In genomic region chr10:77206134-77206533, GRCm38 (mm10) we compare ENCODE assay signal across 12 mouse cellular contexts. TPM values are rescaled to one million over a fixed set of nuclear protein-coding genes. Genes with fewer than 3 reads are reported as not detected.
DNase-seq lines count a peak whose midpoint lies in the region; ATAC-seq lines count a peak whose summit lies in the region.
"Had no signal": no experiment of that assay in that cellular context is flagged by ENCODE, and none has a peak within 500 bp of the region (broad histone marks: within the 10 kb centered on the region; RNA-seq: fewer than 3 reads in every experiment).

No protein-coding gene starts in this region.

- no peak overlapping the region for H3K4me3 ChIP-seq in heart, embryonic 15.5 days
- no peak overlapping the region for H3K4me3 ChIP-seq in lung, embryonic 15.5 days
- H3K4me3 ChIP-seq in limb, embryonic 12.5 days (replicated peaks), result no peak overlapping the region
- H3K4me3 ChIP-seq in stomach, embryonic 15.5 days (replicated peaks), result no peak overlapping the region
- H3K4me3 ChIP-seq: midbrain, embryonic 13.5 days; neural tube, embryonic 13.5 days had no signal

- ATAC-seq in heart, embryonic 15.5 days (replicated peaks; ENCODE audit: insufficient number of reproducible peaks, insufficient read depth, low FRiP score, low read depth), result no peak
- ATAC-seq in lung, embryonic 15.5 days (ENCODE audit: borderline replicate concordance, extremely low read depth, low FRiP score, low TSS enrichment), result no peak
- no peak for ATAC-seq in limb, embryonic 12.5 days (ENCODE audit: insufficient number of reproducible peaks, insufficient read depth, low FRiP score, low TSS enrichment, low read depth)
- no peak for ATAC-seq in stomach, embryonic 15.5 days (ENCODE audit: insufficient read depth, low FRiP score, low read depth)
- ATAC-seq: midbrain, embryonic 13.5 days had no signal

- intact Hi-C loops in heart, postnatal 10 days (cut with DNase I), result loop anchor here (2.0 to 5.0 kb wide), 2 partner anchors 46 to 75 kb away; no protein-coding TSS in a partner anchor

- H3K36me3 ChIP-seq in heart, embryonic 15.5 days, result no peaks in the 10 kb centered on the region
- H3K36me3 ChIP-seq in lung, embryonic 15.5 days, result no peaks in the 10 kb centered on the region
- no peaks in the 10 kb centered on the region for H3K36me3 ChIP-seq in limb, embryonic 12.5 days
- no peaks in the 10 kb centered on the region for H3K36me3 ChIP-seq in stomach, embryonic 15.5 days
- H3K36me3 ChIP-seq: midbrain, embryonic 13.5 days; neural tube, embryonic 13.5 days had no signal

- H3K4me1 ChIP-seq in heart, embryonic 15.5 days (replicated peaks), result peaks cover 18% of the 10 kb centered on the region
- peaks cover 38% of the 10 kb centered on the region for H3K4me1 ChIP-seq in lung, embryonic 15.5 days
- H3K4me1 ChIP-seq in limb, embryonic 12.5 days (replicated peaks), result peaks cover 31% of the 10 kb centered on the region
- H3K4me1 ChIP-seq in stomach, embryonic 15.5 days, result peaks cover 13% of the 10 kb centered on the region

- no peak overlapping the region for H3K9ac ChIP-seq in heart, embryonic 15.5 days
- H3K9ac ChIP-seq in lung, embryonic 15.5 days, result no peak overlapping the region
- no peak overlapping the region for H3K9ac ChIP-seq in limb, embryonic 12.5 days (replicated peaks)
- H3K9ac ChIP-seq in stomach, embryonic 15.5 days, result no peak overlapping the region
- H3K9ac ChIP-seq: midbrain, embryonic 13.5 days; neural tube, embryonic 13.5 days had no signal

- no peak overlapping the region for H3K4me2 ChIP-seq in heart, embryonic 15.5 days
- no peak overlapping the region for H3K4me2 ChIP-seq in lung, embryonic 15.5 days
- H3K4me2 ChIP-seq in limb, embryonic 12.5 days, result no peak overlapping the region
- no peak overlapping the region for H3K4me2 ChIP-seq in stomach, embryonic 15.5 days
- H3K4me2 ChIP-seq: midbrain, embryonic 13.5 days; neural tube, embryonic 13.5 days had no signal

- H3K27ac ChIP-seq in heart, embryonic 15.5 days, result peak overlapping the region; percentile 64
- H3K27ac ChIP-seq in lung, embryonic 15.5 days, result peak overlapping the region; percentile 74; the same call in 1 of the 2 replicates
- H3K27ac ChIP-seq in limb, embryonic 12.5 days, result peak overlapping the region; percentile 81
- H3K27ac ChIP-seq in stomach, embryonic 15.5 days, result peak overlapping the region; percentile 75
- H3K27ac ChIP-seq: midbrain, embryonic 13.5 days; neural tube, embryonic 13.5 days had no signal

- WGBS in heart, embryonic 15.5 days, result 84% methylated on average over 2 of the region's 2 CpGs
- 83% methylated on average over 2 of the region's 2 CpGs for WGBS in lung, embryonic 15.5 days
- WGBS in limb, embryonic 12.5 days, result 76% methylated on average over 2 of the region's 2 CpGs
- 81% methylated on average over 2 of the region's 2 CpGs for WGBS in stomach, embryonic 15.5 days

- no peaks in the 10 kb centered on the region for H3K9me3 ChIP-seq in heart, embryonic 15.5 days (replicated peaks)
- H3K9me3 ChIP-seq in lung, embryonic 15.5 days, result no peaks in the 10 kb centered on the region
- no peaks in the 10 kb centered on the region for H3K9me3 ChIP-seq in limb, embryonic 12.5 days
- no peaks in the 10 kb centered on the region for H3K9me3 ChIP-seq in stomach, embryonic 15.5 days
- H3K9me3 ChIP-seq: midbrain, embryonic 13.5 days; neural tube, embryonic 13.5 days had no signal

- no peak for DNase-seq in heart, postnatal 10 days
- DNase-seq in lung, postnatal 10 days, result no peak
- DNase-seq in adrenal gland, postnatal 10 days, result no peak
- DNase-seq in right cerebral cortex, postnatal 14 days, result no peak
- DNase-seq: retina, postnatal 1 day; spleen, adult 18-20 months had no signal

- H3K27me3 ChIP-seq in heart, embryonic 15.5 days, result no peaks in the 10 kb centered on the region
- no peaks in the 10 kb centered on the region for H3K27me3 ChIP-seq in lung, embryonic 15.5 days
- H3K27me3 ChIP-seq in limb, embryonic 12.5 days, result no peaks in the 10 kb centered on the region
- H3K27me3 ChIP-seq in stomach, embryonic 15.5 days (replicated peaks), result no peaks in the 10 kb centered on the region
- H3K27me3 ChIP-seq: midbrain, embryonic 13.5 days; neural tube, embryonic 13.5 days had no signal

RNA-seq across cellular contexts. Expression of gene Col18a1, which starts 39.8 kb away (rescaled TPM):
- 108 and 136 TPM in 2 replicates for polyA plus RNA-seq in heart, embryonic 15.5 days (2015; fragmentation: Nextera tagmentation; extraction: Ambion mirVana)
- total RNA-seq in heart, postnatal 10 days (2021), result 10 to 100 TPM; 49.9 to 53.2 TPM
- 263 and 283 TPM in 2 replicates for polyA plus RNA-seq in lung, embryonic 15.5 days (2015; fragmentation: Nextera tagmentation; extraction: Ambion mirVana)
- polyA plus RNA-seq in limb, embryonic 12.5 days (2016; fragmentation: Nextera tagmentation; extraction: Ambion mirVana), result 104 and 105 TPM in 2 replicates
- polyA plus RNA-seq in stomach, embryonic 15.5 days (2015; fragmentation: Nextera tagmentation; extraction: Ambion mirVana), result 70.3 and 79.2 TPM in 2 replicates
- total RNA-seq in adrenal gland, postnatal 10 days (2021), result 100 to 1,000 TPM in 1 of 2 experiments, 10 to 100 TPM in 1; 85.2 to 159 TPM

RNA-seq across cellular contexts. Expression of gene Pofut2, which starts 52.9 kb away (rescaled TPM):
- 99.8 and 124 TPM in 2 replicates for polyA plus RNA-seq in heart, embryonic 15.5 days (2015; fragmentation: Nextera tagmentation; extraction: Ambion mirVana)
- total RNA-seq in heart, postnatal 10 days (2021), result 10 to 100 TPM; 60.3 to 61.0 TPM
- 128 and 139 TPM in 2 replicates for polyA plus RNA-seq in lung, embryonic 15.5 days (2015; fragmentation: Nextera tagmentation; extraction: Ambion mirVana)
- 95.6 and 98.1 TPM in 2 replicates for polyA plus RNA-seq in limb, embryonic 12.5 days (2016; fragmentation: Nextera tagmentation; extraction: Ambion mirVana)
- polyA plus RNA-seq in stomach, embryonic 15.5 days (2015; fragmentation: Nextera tagmentation; extraction: Ambion mirVana), result 117 and 124 TPM in 2 replicates
- 10 to 100 TPM; 66.2 to 68.2 TPM for total RNA-seq in adrenal gland, postnatal 10 days (2021)
